Mouse (Mus musculus): ENCODE results near the gene Pax2. TPM values are rescaled to one million over a fixed set of nuclear protein-coding genes. Genes with fewer than 3 reads are reported as not detected.

Pax2 gene
- total RNA-seq (2021) (not detected), polyA plus RNA-seq (2012; rRNA removed) (not detected in 2 replicates)
- long read RNA-seq = 0 reads

GRCm38 (mm10) chr19:44755693-44756420 lies at the start of gene Pax2:
TSS of gene Pax2 (plus strand) at chr19:44756045.
- peak; percentile 34 for DNase-seq

GRCm38 (mm10) chr19:44708885-44709284 lies 47.0 kb upstream of the Pax2 start:
- peak; percentile 92 for DNase-seq

- no peak for DNase-seq
Observed at GRCm38 (mm10) chr19:44716731-44717600, 38.9 kb upstream of the Pax2 start.

GRCm38 (mm10) chr19:44719292-44720193 lies 36.3 kb upstream of the Pax2 start:
- no peak for DNase-seq

GRCm38 (mm10) chr19:44720194-44720521 lies 35.7 kb upstream of the Pax2 start:
- DNase-seq = peak; percentile 37

GRCm38 (mm10) chr19:44723611-44724440 lies 32.0 kb upstream of the Pax2 start:
- no peak for DNase-seq

- peak; percentile 62 for DNase-seq
Observed at GRCm38 (mm10) chr19:44725951-44726791, 29.7 kb upstream of the Pax2 start.

GRCm38 (mm10) chr19:44734116-44734515 lies 21.7 kb upstream of the Pax2 start:
- no peak for DNase-seq

GRCm38 (mm10) chr19:44734682-44735081 lies 21.2 kb upstream of the Pax2 start:
- DNase-seq = no peak

GRCm38 (mm10) chr19:44740300-44740699 lies 15.5 kb upstream of the Pax2 start:
- DNase-seq = no peak

- DNase-seq = peak; percentile 12
Observed at GRCm38 (mm10) chr19:44741091-44741763, 14.6 kb upstream of the Pax2 start.

- DNase-seq = peak; percentile 8
Observed at GRCm38 (mm10) chr19:44741764-44742127, 14.1 kb upstream of the Pax2 start.

- DNase-seq = no peak
Observed at GRCm38 (mm10) chr19:44742131-44743020, 13.5 kb upstream of the Pax2 start.

GRCm38 (mm10) chr19:44743021-44743415 lies 12.8 kb upstream of the Pax2 start:
- no peak for DNase-seq

GRCm38 (mm10) chr19:44743961-44744520 lies 11.8 kb upstream of the Pax2 start:
- no peak for DNase-seq

GRCm38 (mm10) chr19:44745741-44746140 lies 10.1 kb upstream of the Pax2 start:
- no peak for DNase-seq

- no peak for DNase-seq
Observed at GRCm38 (mm10) chr19:44746541-44747024, 9.3 kb upstream of the Pax2 start.

GRCm38 (mm10) chr19:44747471-44747870 lies 8.4 kb upstream of the Pax2 start:
- DNase-seq = no peak

All from adrenal gland, adult 2 months (tissue).